Mouse (Mus musculus): ENCODE measurements around the gene H2afx.

DNA sequence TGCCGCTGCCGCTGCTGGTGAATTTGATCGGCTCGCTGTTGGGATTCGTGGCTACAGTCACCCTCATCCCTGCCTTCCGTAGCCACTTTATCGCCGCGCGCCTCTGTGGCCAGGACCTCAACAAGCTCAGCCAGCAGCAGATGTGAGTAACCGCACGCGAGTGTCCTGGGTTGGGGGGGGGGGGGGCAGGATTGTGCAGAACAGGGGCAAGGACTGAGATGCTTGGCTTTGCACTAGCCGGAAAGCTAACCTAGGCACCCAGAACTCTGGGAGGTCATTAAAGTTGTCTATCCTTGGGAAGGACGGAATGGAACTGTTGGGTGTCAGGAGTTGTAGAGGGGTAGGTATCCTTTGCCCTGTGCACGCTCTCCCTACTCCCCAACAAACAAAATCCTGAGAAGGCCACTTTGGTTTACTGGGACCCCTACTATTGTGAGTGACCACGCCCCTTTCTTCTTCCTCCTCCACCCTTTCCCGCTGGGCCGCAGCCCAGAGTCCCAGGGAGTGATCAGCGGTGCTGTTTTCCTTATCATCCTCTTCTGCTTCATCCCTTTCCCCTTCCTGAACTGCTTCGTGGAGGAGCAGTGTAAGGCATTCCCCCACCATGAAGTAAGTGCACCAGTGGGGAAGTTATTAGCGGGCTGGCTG, 7.3 kb upstream of the H2afx start:
- TF ChIP-seq GATA1 (IDR thresholded peaks at IDR 0.05; ENCODE audit: low read length) (no peak), TAL1 (IDR thresholded peaks at IDR 0.05; ENCODE audit: low read length) (no peak)
